Mouse (Mus musculus): ENCODE measurements around the gene Cfap99.

Cfap99 gene

DNA sequence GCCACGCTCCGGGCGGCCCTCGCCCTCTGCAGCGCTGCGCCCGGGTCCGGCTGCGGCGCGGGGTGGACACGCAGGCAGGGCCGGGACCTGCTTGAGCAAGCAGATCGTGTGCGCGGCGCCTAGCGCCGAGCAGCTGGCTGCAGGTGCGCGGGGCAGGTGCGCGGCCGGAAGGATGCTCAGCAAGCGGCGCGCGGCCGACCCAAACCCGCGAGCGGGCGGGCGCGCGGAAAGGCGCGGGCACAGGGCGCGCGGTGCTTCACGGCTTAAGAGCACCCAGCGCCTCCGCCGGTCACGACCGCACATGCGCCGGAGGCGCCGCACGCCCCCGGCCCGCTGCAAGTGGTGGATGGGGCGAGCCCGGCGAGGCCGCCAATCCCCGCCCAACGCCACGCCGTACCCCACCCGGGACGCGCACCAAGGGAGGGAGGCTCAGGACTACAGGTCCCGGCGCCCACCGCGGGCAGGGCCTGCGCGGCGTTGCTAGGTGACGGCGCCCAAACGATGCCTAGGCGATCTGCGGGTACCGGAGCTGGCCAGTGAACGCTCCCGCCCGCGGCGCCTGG lies at the start of gene Cfap99, which contains the start of gene Zfyve28:
Gene Cfap99 (plus strand): TSS at position 447 of the 563 bp plus-strand sequence.
Gene Zfyve28 (minus strand): TSS at position 296 of the 563 bp plus-strand sequence.
- peak; percentile 46 for DNase-seq

DNA sequence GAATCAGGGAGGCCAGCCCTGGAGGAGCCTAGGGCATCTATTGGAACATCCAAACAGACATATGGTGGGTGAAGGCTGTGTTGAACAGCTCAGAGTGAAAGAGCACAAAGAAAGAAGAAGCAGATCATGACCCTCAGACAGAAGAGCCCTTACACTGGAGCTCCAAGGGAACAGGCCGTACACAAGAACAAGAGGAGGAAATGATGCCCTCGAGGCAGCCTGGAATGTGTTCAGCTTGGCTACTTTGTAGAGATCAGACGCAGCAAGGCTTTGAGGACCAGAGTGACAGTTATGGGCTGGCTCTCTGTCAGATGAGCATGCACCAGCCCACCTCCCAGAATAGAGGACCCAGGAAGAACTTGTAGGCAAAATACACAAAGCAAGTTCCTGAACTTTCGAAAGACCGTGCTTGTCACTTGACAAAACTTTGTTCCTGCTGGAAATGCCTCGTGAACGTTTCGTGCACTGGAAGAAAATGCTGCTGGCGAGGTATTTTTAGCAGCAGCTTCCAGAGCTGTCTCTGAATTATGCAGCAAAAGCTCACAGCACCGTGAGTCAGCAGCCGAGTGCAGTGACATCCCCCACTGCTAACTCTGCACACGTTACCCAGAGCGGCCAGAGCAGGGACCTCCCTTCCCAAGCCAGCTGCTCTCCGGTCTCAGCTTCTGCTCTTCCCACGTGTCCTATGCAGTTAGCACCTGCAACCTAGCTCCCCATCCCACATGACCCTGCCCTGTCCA lies 46.0 kb upstream of the Cfap99 start:
- no peak for DNase-seq

DNA sequence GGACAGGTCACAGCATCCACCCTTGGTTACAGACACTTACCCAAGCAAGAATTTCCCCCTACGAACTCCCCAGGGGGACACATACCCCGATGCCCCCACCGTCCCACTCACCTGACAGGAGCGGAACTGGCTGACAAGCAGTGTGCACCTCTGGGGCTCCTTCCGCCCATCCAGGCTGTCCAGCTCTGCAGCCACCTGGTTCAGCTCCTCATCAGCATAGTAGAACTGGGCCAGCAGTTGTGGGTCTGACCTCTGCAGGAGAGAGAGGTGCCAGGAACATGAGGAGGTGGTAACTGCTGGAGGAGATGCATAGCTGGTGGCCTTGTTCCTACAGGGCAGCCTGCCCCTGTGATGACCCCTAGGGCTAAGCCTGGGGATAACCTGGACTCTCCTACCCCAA lies 45.3 kb upstream of the Cfap99 start:
- DNase-seq = no peak

DNA sequence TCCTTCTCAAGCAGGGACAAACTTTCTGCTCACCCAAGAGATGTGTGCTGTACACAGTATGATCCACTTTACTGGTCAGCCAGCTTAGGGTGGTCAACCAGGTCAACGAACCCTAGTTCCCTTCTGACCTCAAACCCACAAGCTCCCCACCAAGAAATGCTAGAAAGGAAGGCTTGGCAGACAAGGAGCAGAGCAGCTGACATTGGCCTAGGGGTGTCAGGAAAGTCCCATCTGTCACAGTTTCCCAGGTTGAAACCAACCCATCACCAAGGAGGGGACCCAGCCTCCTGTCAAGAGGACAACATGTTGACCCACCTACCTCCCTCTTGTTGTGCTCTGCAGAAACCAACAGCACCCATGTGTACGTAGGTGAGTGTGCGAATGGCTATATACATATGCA lies 42.0 kb upstream of the Cfap99 start:
- no peak for DNase-seq

DNA sequence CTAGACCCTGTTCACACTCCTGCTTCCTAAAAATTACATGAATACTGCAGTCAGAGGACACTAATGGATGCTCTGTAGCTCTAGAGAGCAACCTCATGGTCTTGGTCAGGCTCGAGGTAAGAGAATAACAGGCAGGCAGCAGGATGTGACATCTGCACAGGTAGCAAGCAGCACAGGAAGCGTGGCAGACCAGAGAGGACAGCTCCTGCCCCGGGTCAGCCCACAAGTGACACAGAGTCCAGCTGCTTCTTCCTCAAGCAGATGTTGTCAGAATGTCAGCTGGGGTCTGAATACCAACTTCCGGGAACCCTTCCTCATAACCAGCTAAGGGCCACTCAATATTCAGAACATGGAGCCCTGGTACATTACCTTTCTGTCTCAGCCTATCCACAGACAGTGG lies 39.3 kb upstream of the Cfap99 start:
- no peak for DNase-seq

DNA sequence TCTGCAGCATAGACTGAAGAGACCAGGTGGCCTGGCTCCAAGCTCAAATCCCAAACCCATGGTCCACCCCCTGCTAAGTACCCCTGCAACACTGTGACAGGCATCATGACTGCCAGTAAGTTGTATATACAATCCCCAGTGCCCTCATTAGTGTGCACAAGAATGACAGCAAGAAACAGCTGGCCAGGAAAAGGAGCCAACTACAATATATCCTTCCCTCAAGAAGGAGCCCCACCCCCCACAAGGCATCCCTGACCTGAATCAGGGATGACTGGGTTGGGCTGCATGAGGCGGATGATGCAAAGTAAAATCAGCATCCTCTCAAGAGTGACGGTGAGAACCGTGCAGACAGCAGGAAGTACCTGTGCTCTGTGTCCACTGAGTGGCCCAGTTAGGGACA lies 38.3 kb upstream of the Cfap99 start:
- no peak for DNase-seq

DNA sequence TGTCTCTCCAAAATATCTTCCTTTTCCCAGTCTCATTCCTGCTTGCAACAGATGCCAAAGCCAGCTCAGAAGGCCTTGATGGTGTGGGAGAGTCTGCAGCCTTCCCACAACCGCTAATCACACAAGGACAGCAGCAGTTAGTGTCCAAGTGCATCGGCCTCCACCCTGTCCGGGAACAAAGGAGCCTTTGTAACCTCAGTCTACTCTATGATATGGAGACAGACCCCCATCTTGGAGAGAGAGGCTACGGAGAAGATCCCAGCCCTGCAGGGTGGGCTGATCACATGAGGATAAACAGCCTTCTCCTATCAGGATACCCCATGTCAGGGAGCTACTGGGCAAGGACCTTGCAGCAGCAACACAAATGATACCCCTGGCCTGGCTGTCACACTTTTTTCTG lies 36.6 kb upstream of the Cfap99 start:
- no peak for DNase-seq

DNA sequence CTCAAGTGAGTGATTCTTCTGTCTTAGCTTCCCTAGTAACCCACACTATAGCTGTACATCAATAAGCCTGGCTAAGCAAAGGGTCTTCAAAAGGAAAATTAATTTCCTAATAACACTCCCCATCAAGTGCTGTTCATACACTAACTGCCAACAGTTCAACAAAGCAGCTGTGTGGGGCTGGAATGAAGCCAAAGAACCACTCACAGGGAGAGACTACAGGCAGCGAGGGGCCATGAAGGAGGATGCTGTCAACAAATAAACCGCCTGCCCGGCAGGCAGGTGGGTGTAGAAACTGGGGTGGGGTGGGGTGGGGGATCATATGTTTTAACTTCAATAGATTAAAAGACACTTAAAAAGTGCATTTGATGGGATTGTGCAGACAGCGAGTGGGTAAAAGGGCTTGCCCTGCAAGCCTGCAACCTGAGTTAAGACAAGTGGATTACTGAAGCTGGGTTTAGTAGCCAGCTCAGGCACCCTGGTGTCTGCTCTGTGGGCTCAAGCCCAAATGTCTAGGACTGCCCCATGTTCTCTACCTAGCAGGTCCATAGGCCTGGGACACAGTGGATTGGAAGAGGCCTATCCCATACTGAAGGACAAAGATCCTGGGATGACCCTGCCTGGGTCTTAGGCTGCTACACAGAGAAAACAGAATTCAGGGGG lies 36.0 kb upstream of the Cfap99 start:
- DNase-seq = no peak

DNA sequence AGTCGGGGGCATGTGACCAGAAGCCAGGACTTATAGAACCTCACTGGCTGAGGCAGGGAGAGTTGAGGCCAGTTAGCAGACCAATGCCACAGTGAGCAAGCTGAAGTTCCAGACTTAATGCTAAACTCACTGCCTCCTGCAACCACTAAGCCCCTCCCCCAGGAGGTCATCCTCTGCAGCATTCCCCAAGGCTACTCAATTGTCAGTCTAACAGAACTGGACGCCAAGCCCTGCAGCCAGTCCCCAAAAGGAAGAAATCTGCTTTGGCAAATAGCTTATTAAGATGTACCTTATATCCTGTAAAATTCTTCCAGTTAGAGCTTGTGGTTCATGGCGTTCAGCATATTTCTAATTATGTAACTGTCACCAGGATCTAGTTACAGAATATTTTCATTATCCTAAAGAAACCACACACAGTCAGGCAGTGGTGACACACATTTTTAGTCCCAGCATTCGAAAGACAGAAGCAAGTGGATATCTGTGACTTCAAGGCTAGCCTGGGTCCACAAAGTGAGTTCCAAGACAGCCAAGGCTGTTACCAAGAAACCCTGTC lies 35.4 kb upstream of the Cfap99 start:
- no peak for DNase-seq

DNA sequence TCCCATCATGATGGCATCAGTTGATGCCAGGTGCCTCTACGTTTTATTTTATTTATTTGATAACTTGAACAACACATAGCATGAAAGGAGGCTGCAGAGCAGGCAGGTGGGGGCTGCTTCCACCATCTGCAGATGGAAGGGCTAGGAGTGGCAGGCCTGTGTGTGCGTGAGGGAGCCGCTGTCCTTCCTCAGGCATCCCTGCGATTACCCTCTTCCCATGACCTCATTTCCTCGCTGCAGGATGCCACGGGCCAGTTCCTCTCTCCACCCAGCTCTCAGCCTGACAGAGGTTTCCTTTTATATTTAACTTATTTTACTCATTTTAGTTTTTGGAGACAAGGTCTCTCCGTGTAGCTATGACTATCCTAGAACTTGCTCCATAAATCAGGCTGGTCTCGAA lies 34.1 kb upstream of the Cfap99 start:
- no peak for DNase-seq

DNA sequence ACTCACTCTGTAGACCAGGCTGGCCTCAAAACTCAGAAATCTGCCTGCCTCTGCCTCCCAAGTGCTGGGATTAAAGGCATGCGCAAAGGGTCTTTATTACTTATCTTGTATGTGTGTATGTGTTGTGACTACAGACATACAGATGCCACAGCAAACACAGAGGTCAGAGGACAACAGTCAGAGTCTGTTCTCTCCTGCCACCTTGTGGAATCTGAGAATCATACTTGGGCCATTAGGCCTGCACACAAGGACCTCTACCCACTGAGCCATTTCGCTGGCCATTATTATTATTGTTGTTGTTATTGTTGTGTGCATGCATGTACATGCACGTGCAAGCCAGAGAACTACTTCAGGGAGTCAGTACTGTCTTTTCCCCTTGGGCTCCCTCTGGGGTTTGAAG lies 33.2 kb upstream of the Cfap99 start:
- no peak for DNase-seq

DNA sequence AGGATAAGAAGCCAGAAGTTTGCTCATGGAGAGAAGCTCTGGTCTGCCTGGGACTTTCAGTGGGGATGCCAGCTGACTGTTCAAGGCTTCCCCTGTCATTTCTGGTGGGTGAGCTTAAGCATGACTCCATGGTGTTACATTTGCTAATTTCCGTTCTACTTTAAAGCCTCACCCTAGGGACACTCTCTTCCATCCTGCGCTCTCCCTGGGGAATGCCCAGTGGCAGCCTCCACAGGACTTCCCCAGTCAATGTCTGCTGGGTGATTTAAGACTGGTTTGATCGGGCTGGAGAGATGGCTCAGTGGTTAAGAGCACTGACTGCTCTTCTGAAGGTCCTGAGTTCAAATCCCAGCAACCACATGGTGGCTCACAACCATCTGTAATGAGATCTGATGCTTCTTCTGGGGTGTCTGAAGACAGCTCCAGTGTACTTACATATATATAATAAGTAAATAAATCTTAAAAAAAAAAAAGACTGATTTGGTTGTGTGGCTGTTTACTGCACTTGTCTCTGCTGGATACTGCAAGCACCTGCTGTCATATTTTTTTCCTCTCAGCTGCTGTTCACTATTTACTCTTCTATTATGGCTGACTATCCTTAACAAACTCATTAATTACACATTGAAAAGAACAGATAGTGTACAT lies 29.1 kb upstream of the Cfap99 start:
- DNase-seq = no peak

DNA sequence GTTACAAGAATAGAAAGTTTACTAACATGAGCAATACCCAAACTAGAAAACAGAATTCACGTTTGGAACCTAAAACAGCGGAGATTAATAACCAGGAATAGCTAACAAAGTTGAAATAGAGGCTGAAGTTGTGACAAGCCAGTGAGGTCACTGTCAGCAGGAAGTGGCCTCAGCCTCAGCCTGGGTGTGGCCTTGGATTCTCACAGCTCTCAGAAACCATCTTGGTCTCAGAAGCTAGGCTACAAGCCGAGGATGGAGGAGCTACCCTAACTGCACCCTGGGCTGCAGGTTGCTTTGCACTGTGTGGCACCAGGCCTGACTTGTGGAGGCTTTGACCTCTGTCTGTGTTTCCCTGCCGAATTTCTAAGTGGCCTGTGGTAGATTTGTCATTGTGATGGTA lies 22.3 kb upstream of the Cfap99 start:
- no peak for DNase-seq

DNA sequence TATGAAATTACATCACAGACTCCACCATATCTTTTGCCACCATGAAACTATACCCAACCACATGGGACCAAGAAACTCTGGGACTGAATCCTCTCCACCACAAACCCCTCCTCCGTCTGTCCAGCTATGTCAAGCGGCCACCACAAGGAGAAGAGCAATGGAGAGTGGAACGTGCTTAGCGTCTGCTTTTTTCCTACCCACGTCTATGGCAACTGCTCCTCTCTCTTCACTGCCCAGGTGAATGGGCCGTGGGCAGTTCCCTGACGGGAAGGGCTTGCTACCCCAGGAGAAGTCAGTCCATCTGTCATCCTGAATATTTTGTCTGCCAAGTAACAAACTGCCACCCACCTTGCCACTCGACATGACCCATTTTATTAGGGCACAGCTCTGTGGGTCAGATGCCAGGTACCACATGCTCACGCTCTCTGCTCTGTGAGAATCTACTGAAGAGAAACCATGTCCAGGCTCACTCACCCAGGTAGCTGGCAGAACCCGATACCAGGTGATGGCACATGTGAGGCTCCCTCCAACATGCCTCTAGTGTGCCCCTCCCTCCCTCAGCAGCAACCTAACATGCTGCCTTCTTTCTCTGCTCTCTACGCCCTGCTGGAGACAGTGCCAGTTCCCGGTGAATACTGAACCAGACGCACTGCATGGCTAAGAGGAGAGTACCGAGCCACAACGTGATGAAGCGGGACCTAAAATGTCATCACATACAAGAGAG lies 19.0 kb upstream of the Cfap99 start:
- DNase-seq = no peak

DNA sequence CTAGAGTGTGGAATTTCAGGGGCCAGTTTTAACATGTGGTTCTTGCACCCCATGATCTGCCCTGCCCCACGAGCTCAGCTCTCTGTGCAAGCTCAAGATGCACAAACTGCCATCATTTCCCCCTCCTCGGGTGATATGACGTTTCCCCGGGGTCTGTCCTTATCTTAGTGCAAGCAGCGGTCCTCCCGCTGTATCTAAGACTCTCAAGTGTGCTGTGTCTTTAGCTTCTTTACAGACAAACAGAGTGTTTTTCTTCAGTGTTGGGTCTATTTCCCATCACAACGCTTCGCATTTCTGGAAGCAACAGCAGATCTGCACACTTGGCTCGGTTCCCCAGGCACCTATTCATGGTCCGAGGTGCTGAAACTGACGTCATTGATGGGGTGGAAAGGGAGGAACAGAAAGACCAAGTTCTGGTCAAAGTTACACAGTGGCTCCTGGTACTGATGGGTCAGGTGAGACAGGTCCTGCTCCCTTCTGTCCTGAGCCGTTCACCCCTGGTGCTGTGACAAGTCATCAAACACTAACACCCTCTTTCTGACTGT lies 18.4 kb upstream of the Cfap99 start:
- no peak for DNase-seq

DNA sequence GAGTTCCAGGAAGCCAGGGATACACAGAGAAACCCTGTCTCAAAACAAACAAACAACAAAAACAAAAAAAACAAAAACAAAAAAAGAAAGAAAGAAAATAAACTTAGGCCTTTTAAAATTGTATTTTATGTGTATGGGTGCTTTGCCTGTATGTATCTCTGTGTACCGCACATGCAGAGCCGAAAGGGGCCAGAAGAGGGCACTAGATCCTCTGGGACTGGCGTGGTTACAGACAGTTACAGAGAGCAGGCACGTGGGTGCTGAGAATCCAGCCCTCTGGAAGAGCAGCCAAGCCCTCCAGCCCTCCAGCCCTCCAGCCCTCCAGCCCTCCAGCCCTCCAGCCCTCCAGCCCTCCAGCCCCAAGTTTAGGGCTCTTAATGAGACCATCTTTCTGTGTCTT lies 16.7 kb upstream of the Cfap99 start:
- no peak for DNase-seq

DNA sequence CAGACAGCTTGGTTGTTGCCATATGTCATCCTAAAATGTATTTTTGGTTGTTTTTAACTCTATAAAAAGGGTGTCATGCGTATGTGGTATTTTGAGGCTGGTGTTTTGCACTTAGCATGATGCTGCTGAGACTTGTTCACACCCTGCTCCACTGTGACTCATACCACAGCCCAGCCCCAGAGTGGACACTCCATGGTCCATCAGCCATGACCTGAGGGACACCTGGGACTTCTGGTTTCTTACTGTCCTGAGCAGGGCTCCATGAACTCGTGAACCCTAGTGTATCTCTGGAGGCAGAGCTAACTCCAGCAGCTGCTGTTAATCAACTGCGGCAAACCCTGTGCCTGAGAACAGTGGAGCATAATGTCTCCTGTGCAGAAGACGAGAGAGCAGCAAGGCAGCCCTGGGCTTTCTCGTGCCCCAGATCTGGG lies 15.1 kb upstream of the Cfap99 start:
- DNase-seq = no peak

DNA sequence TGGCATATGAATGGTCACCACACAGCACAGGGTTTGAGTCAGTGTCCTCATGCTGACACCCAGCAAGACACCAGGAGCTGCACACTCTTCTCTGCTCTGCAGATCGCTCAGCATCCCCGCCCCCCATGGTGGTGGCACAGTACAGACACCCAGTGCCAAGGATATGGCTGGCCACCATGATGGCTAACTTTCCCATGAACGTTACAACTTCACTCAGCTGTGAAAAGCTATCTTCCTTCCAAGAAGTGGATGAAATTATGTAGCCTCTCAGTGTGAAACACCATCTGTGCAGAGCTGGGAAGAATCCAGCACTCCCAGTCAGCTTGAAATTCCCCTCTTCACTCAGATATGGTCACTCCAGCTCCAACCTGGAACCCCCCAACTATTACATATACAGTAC lies 14.1 kb upstream of the Cfap99 start:
- no peak for DNase-seq

DNA sequence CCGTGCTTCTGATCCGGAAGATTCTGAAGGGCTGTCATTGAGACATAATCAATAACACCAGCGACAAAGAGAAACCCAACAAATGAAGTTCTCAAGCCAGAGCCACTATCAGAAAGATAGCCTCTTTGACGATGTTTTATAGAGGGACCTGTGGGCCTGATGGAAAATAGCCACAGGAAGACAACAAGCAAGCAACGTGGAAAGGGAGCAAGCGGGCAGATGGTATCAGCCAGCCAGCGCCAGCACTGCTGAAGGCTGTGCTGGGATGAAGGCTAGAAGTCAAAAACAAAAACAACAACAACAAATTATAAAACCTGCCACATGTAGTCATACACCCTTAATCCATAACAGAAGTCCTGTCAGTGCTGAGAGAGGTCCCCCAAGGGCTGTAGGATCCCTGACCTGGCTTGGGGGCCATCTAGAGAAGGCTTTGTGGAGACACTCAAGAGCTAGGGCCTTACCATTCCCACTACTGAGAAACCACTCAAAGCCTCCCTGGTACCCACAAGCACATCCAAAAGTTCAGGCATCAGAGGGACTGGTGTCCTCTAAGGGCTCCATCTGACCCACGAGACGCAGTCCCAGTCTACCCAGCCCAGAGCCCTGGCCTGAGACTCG lies 13.6 kb upstream of the Cfap99 start:
- no peak for DNase-seq

DNA sequence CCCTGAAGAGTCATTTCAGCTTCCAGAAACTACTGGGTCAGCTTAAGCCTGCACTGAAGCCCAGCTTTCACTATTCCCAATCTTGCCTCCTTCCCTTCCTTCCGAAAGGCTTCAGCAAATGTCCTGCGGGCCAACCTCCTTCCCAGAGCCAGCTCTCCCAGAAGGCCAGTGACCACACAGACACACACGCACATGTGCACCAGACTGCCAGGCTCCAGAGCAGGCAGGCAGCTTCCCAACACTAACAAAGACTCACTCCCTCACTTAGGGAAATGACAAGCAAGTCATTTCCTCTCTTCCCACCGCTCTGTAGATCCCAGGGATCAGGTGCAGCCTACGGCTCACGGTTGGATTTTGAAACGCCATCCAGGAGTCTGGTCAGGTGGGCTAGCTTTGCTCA lies 12.2 kb upstream of the Cfap99 start:
- DNase-seq = no peak

DNA sequence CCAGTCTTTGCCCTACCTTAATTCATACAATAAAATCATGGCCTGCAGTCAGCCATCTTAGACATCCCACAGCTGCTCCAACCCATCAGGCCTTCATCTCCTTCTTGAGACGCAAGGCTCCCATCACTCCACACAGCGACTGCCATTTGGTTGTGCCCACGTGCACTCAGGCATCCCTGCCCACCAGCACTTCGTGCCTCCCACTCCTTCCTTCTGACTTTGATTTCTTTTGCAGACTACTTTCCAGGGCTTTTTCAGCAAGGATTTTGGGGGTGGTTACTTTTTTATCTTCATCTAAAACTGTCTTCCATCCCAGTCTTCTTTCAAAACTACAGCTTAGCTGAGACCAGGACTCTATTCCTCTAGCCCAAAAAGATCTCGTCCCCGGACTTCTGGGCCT lies 11.7 kb upstream of the Cfap99 start:
- no peak for DNase-seq

DNA sequence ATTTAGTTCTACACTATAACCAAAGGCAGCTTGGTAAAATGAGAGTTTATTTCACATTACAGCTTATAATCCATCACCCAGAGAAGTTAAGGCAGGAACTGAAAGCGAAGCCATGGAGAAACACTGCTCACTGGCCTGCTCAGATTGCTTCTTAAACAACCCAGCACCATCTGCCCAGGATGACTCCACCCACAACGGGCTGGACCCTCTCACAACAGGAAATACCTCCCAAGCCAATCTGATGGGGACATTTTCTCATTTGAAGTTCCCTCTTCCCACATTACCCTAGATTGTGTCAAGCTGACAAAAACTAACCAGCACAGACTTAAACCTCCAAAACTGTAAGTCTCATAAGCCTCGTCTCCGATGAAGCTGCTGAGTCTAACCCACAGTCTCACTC lies 10.3 kb upstream of the Cfap99 start:
- DNase-seq = no peak
